Mouse (Mus musculus): ENCODE measurements at regions not wholly inside any gene's neighbourhood (a gene's known extent, or its start where the extent isn't known, plus 50 kb on each side); places are given as distances from the start of the nearest gene placed in this dataset.

DNA sequence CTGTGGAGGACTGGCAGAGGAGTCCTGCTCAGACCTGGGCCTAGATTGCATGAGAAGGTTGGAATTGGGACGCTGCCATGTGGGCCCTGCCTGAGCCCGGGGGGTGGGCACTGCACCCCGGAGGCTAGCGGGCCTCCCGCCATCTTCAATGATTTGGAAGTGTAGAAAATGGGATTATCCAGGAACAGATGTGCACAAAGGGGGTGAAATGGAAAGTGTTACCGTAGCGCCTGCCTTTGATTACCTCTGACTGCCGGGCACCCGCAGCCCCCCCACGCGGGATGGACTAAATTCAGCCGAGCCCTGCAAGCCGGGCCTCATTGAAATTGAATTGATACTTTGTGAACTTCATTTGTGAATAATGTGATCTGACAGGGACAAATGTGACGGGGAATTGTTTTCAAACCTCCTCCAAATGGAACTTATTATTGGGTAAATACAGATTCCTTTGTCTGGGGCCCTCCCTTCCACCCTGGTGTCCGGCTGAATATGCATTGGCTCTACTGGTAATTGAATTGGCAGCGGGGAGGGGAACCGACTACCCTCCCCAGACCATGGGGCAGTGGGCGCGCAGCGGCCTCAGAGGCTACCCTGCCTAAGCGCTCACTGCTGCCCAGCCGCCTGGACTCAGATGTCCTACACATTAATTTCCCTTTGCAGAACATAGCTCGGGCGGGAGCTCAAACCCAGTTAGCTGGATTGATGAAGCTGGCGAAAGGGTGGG, 77.9 kb upstream of the Nkx1-1 start:
- ATAC-seq: no peak

DNA sequence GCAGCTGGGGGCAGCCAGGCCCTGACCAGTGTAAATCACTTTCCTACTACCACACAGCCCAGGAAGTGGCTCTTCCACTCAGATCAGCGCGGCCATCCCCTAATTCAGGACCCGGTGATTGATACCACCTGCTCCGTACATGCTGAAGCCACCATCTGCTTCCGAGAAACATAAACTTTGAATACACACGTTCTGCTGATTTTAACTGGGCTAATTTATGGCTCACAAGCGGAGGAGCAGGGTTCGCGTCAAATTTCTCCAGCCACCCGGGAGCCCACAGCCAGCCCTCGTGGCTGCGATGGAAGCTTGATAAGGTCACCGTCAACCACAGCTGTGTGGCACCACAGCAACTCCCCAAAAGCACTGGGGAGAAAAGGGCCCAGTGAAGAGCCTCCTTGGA, 72.0 kb upstream of the Nkx1-1 start:
- no peak for ATAC-seq

DNA sequence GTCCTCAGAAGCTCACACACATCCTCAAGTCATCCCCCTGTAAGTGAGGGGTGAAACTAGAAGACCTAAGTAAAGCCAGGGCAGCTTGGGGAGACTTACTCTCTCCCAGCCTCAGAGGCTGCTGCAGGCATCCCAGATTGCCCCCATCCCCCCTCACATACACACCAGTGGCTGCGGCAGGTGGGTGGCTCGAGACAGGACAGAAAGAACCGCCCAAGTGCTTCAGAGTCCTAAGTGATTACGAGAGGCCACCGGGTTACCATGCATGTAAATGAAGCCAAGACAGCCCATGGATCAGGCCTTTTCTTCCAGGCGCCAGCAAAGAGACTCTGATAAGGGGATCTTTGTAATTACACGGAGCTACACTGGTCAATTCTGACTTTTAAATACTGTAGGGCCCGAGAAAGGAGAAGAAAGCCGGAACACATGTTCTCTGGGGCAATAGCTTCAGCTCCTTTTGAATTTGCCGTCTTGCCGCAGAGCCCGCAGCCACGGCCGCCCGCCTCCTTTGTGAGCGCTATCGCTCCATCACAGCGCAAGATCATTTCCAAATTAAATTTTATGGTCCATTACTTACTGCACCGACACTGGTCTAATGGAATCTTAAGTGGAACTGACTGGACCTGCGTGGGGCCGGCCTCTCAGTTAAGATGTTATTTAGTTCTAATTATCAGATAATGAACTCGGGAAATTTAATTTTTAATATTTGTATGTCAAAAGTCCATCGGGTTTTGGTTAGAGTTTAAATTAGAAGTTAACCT, 68.1 kb upstream of the Nkx1-1 start:
- ATAC-seq: no peak

DNA sequence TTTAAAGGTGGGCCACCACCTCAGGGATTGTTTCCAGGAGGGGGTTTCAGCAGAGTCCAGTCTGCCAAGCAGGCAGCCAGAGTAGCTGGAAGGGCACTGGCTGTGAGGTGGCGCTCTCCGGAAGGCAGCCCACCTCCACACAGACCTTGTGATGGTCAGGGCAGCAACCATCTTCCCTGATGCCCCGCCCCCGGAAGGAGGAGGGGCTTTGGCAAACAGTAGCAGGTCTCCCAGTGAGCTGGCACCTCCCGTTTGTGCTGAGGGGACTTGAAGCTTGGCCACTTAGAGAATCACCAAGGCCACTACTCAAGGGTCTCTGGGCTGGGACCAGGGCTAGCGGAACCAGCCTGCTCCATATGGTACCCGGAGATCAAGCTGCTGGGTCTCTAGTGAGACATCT, 67.4 kb upstream of the Nkx1-1 start:
- ATAC-seq: no peak

DNA sequence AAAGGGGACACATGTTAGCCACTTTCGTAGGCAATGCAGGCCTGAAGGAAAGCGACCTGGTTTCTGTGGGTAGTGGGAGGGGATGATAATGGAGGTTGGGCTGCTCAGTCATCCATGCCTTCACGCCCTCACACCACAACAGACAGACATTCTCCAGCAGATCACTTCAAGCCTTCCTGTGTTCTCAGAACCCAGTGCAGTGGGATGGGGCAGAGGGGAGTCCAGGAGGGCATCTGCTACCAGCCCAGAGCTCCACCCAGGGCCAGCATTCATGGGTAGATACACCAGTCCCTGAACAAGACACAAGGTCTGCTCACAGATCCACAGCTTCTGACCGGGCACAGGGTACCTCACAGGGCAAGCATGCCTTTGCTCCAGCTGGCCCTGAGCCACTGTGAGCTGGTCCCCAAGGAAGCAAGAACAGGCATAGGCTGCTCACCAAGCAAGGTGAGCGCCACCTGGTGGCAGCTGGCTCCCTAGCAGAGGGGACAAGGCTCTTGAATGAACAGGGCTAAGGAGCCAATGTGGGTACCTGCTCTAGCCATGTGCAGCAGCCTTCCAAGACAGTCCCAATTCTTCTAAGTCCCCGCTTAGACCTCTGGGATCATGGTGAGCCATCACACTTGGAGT, 62.2 kb upstream of the Nkx1-1 start:
- ATAC-seq: no peak

DNA sequence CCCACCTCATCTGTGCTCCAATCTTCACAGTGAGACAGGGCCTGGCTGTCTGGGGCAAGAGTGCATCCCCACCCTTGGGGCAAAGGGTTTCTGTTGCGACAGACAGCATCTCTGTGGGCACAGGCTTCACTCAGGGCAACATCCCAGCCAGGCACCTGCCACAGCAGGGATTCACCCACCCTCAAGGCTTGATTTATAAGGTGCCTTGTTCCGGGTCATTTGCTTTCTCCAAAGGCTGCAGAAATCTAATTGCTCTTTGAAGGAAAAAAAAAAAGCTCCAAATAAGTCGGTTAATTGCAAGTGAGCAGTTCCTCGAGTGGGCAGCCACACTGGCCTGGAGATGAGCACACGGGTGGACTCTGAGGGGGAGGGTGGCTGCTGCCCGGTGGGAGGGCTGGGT, 61.5 kb upstream of the Nkx1-1 start:
- ATAC-seq: no peak

DNA sequence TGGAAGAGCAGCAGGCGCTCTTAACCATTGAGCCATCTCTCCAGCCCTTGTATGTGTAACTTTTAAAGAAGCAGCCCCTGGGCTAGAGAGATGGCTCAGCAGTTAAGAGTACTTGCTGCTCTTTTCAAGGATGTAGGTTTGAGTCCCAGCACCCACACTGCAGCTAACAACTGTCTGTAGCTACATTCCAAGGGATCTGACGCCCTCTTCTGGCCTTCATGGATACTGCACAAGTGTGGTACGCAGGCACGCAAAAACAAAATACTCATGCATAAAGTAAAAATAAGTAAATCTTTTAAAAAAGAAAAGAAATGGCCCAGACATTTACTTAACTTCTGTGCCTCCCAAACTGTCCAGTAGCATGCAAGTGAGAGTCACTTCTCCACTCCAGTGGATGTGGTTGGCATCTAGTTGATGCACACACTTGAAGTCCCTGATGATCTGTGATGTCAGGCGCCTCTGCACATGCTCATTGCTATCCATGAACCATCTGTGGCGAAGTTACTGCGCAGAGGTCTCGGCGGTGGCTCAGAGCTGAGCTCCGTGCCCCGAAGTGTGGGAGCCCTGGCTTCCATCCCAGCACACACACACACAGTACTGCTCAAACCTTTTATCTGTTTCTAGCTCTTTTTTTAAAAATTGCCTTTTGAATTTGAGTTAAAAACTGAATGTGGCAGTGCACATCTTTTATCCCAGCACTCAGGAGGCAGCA, 59.0 kb upstream of the Nkx1-1 start:
- no peak for ATAC-seq

DNA sequence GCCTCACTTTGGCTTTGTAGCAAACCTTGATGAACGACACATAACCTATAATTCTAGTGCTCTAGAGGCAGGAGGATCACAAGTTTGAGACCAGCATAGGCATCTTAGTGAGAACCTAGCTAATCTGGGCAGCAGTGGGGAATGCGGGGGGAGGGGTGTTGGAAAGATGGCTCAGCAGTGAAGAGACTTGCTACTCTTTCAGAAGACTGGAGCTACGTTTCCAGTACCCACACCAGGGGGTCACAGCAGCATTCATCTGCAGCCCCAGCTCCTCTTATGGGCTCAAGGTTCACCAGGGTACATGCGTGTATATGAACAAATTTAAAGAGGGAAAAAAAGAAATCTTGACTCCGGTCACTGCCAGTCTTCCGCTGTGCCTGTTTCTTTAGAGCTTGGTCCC, 55.5 kb upstream of the Nkx1-1 start:
- ATAC-seq: no peak

DNA sequence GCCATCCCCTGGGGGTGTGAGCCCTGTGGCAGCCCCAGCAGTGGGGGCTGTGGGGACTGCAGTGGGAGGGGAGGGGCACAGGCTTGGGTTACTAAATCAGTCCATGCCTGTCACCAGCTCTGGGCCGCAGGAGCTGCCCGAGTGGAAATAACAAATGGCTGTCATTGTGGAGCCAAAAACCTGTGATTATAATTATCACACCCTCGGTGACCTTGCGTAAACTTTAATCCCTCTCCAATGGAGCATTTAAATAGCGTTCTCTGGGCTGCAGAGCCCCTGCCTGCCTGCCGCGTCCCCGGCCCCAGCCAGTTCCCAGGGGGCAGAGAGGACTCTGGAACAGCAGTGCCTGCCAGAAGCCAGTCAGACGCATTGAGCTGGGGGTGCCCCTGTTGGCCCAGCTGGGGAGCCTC, 54.4 kb upstream of the Nkx1-1 start:
- ATAC-seq: no peak

DNA sequence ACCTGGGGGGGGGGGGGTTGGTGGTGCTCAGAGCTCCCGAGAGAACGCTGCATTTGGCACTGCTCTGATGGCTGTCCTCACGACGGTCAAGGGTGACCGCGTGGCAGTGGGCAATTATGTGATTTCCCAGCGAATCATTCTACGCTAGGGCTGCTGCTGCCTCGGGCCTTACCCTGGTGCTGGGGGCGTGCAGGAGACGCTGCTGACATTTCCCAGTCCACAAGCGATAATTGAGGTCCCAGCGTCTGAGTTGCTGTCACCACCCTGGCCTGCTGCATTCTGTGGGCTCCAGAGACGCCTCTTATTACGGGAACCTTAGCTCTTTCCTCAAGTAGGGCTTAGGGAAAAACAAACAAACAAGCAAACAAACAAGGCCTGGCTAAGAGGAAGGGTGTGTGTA, 52.0 kb upstream of the Nkx1-1 start:
- no peak for ATAC-seq

All from CD4-positive, CD25-positive, alpha-beta regulatory T cell, adult 4 months (primary cell).